Mouse (Mus musculus) left cerebral cortex, adult 8-10 months (tissue): ENCODE results near the gene Tmem88b. TPM values are rescaled to one million over a fixed set of nuclear protein-coding genes. Genes with fewer than 3 reads are reported as not detected.
A peak's percentile ranks its signal among the peaks of the same experiment; 100 is the strongest.
"Not testable (repeated sequence)": the region's sequence is repeated elsewhere in the genome, so short reads cannot be mapped to it uniquely, and the experiment has no call there.

Experiments used
- DNase-seq, 2 experiments: peaks; one replicate each; pipeline ENCODE4 v3.0.0; 2022; ENCODE audit warnings: low spot score in 2 of 2
- total RNA-seq, 4 experiments: library from RNA; stranded (reverse); gene quantifications; 2 replicates each; pipeline ENCODE4 v1.2.4; 2022

Gene Tmem88b
- total RNA-seq, 4 experiments from 2014 or later: 35.4 to 43.6 (median 36.6) TPM

- no peak for DNase-seq
Observed at GRCm38 (mm10) chr4:155790021-155790489, 4.4 kb upstream of the Tmem88b start, which contains the start of gene Ankrd65. TSS of gene Ankrd65 (plus strand) at chr4:155790439.

GRCm38 (mm10) chr4:155788833-155789232 is 3.2 kb upstream of the Tmem88b start:
- DNase-seq: not testable (repeated sequence)

- no peak for DNase-seq
Observed at GRCm38 (mm10) chr4:155788300-155788699, 2.6 kb upstream of the Tmem88b start.

- DNase-seq: no peak
Observed at GRCm38 (mm10) chr4:155785246-155785645, 428 bp downstream of the Tmem88b start.

GRCm38 (mm10) chr4:155784081-155784701 is 1.5 kb downstream of the Tmem88b start:
- DNase-seq: peak in 1 of 2 experiments; percentile 64

- no peak for DNase-seq
Observed at GRCm38 (mm10) chr4:155783486-155784080, 2.1 kb downstream of the Tmem88b start.

GRCm38 (mm10) chr4:155780895-155781294 is 4.8 kb downstream of the Tmem88b start:
- DNase-seq: no peak

- DNase-seq: no peak
Observed at GRCm38 (mm10) chr4:155779498-155779897, 6.2 kb downstream of the Tmem88b start.

- DNase-seq: no peak
Observed at GRCm38 (mm10) chr4:155777816-155778215, 7.9 kb downstream of the Tmem88b start.

- DNase-seq: peak in 1 of 2 experiments; percentile 67
Observed at GRCm38 (mm10) chr4:155776704-155777335, 8.9 kb downstream of the Tmem88b start.

- no peak for DNase-seq
Observed at GRCm38 (mm10) chr4:155775855-155776254, 9.8 kb downstream of the Tmem88b start.

- DNase-seq: peak in 1 of 2 experiments; percentile 61
Observed at GRCm38 (mm10) chr4:155774971-155775740, 10.5 kb downstream of the Tmem88b start.

- peak; percentile 78 to 87 for DNase-seq
Observed at GRCm38 (mm10) chr4:155774280-155774754, 11.4 kb downstream of the Tmem88b start, which contains the start of gene Vwa1. TSS of gene Vwa1 (minus strand) at chr4:155774698.

GRCm38 (mm10) chr4:155773335-155774078 is 12.2 kb downstream of the Tmem88b start:
- DNase-seq: no peak

GRCm38 (mm10) chr4:155772786-155773185 is 12.9 kb downstream of the Tmem88b start:
- no peak for DNase-seq

- DNase-seq: no peak
Observed at GRCm38 (mm10) chr4:155771706-155772105, 14.0 kb downstream of the Tmem88b start.

- DNase-seq: no peak
Observed at GRCm38 (mm10) chr4:155770626-155771025, 15.0 kb downstream of the Tmem88b start.

GRCm38 (mm10) chr4:155769880-155770512 is 15.7 kb downstream of the Tmem88b start:
- peak; percentile 76 to 85 for DNase-seq

- no peak for DNase-seq
Observed at GRCm38 (mm10) chr4:155769496-155769879, 16.2 kb downstream of the Tmem88b start.

GRCm38 (mm10) chr4:155762357-155762756 is 23.3 kb downstream of the Tmem88b start:
- no peak for DNase-seq
